Mouse (Mus musculus) adrenal gland, adult (tissue): ENCODE measurements at regions not wholly inside any gene's neighbourhood (a gene's known extent, or its start where the extent isn't known, plus 50 kb on each side); places are given as distances from the start of the nearest gene placed in this dataset.
"Not testable (repeated sequence)": the region's sequence is repeated elsewhere in the genome, so short reads cannot be mapped to it uniquely, and the experiment has no call there.

ENCODE experiments used
- DNase-seq, 2 experiments: peaks; one replicate each; pipeline ENCODE4 v3.0.0; 2022 to 2023; ENCODE audit warnings: low spot score in 1 of 2; ENCODE audit not compliant: inconsistent age in 2 of 2

DNA sequence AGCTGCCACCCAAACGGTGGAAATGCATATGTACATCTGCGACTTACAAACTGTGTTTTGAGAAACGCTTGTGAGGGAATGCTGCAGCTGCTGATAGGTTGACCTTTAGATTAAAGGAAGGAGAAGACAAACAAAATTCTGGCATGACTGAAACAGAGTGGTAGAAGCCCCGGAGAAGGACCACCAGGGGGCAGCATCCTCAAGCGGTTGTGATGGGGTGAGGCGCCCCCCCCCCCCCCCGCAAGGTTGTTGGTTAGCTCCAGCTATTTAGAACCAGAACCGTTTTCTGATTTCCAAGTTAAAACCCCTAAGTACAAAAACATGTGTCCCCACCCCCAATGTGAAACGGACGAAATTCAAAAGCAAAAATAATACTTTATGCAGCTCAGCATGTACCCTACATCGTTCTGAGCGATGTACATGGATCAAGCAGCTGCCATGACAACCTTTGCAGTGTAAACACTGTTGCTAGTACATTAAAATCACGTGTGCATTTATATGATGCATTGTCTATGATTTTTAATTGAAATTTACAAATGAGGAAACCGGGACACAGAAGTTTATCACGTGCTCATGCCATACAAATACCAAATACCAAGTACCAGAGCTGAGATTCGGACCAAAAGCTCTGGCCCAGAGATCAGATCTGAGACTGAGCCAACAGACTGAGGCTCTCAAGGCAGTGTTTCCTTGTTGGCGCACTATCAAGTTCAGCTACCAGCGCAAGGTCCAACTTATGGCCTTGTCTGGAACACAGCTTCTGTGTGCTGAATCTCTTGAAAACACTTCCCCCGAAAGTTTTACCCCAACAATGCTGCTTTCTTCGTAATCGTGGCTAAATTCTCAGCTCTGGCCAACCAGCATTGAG is 100.0 kb upstream of the Ifngr1 start:
- DNase-seq, result peak; percentile 43 to 81

DNA sequence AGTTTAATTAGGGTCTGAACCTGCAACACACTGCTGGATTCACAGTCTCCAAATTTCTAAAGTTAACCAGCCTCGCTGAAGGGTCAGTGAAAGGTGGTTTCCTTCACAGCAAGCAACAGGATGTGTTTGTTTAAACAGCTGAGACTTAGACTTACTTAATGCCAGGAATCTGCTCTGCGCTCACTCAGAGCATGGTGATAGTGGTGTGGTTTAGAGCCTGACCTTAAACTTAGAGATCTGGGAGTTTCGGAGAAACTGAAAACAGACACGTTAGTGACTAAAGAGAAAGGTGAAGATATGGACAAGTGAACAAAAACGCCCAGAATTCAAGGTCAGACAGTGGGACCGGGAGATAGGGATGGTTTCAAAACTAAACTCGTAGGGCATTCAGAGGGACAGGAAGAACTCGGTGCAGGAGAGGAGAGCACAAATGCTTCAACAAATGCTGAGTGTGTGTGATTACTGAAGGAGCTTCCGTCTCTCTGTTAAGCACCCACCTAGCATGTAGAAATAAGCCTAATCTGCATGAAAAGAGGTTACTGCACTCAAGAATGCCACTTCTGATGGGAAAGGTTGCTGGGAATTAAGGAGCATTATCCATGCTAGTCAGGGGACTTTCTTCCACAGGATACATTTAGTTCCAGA is 97.2 kb upstream of the Ifngr1 start:
- DNase-seq, result peak in 1 of 2 experiments; percentile 29

DNA sequence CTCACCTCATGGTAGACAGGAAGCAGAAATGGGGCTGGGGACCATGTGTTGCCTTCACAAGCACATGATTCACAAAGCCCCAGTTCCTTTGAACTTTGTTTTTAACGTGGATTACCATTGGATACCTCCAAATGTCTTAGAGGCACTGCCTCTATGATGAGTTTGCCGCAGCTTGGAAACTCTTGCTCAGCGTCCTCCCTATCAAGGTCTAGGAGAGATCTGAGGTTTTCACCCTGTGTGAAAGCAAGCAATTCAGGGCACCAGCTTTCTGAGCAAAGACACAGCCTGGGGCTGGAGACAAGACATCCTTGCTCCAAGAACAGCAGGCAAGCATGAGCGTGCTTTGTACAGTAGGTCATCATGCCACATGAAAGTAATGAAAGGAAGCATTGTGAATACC is 93.6 kb upstream of the Ifngr1 start:
- DNase-seq, result no peak

DNA sequence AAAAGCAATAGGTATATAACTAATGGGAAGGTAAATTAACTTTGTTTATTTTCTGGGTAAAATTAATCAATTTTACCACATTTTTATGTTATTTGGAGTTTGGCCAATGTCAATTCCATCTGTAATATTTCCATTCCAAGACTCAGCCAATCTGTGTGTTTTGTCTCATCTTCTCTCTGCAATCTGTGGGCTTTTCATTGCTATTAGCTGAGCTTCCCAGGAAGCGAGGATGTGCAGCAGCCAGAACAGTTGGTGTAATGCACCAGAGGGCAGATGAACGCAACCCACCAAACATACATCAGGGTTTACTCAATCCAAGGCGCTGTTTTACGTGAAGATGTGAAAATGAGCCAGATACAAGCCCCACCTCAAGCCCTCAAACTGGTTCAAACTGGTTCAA is 88.9 kb upstream of the Ifngr1 start:
- DNase-seq, result no peak

DNA sequence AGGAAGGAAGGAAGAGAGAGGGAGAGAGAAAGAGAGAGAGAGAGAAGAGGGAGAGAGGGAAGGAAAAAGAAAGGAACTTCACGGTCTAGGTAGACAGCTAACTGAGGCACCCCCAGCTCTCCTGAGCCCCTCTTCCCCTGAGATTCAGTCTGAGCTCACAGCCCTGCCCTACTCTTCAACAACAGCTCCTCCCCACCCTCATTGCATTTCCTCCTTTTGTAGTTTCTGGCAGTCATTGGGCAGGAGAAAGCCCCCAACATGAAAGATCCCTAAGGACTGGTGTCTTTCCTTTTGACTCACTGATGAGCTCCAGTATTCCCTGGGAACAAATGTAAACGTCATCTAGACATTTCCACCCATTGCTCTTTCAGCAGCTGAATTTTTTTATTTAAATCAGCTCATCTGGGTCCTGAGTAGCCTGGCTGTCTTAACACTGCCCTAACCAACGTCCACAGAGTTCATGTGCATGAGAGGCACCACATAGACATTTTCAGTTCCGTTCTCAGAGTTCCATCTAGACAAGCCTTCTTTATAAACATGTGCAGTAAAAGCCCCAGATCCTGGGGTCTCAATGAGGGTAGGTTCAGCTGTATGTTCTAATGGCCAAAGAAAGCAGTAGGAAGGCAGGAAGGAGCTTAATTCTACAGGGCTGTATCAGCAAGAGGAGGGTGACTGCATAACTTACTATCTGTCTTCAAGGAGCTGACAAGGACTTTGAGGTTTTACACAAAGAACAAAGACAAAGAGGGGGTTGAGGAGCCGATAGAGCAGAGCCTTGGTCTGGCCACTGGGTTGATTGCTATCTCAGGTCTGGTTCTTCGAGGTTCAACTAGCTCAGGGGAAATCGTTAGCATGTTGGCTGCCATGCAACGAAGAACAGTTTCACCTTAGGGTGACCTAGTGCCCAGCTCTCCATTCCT is 87.6 kb upstream of the Ifngr1 start:
- DNase-seq, result no peak

DNA sequence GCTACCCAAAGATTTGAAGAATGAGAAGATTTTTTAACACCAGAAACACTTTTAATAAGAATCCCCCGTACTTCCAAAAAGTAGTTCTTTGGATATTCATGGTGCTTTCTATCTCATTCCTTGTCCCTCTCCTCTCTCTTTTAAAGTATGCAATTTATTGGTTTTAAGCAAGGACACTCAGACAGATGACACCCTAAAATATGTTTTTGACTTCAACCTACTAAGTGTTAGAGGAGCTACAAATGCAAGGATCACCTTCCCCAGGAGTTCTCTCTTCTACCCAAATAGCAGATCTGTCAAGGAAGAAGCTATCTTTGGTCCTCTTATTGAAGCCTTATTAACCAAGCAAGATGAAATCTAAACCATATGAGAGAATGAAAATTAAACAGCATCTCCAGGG is 86.6 kb upstream of the Ifngr1 start:
- DNase-seq, result no peak

DNA sequence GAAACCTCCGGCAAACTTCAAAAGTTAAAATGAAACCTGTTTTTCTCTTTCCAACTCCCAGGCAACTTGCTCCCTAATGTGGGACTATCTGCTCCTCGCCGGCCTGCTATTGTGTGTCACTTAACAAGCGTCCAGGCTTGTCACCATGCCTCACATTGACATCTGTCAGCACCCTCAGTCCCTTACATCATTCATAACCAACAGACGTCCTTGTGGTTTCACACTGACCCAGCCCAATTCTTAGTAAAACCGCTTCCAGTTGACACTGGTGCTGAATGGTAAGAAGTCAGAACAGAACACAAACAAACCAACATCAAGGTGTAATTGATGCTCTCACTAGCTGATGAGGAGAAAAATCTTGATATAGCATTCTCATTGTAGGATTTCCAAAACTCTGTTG is 85.8 kb upstream of the Ifngr1 start:
- no peak for DNase-seq

DNA sequence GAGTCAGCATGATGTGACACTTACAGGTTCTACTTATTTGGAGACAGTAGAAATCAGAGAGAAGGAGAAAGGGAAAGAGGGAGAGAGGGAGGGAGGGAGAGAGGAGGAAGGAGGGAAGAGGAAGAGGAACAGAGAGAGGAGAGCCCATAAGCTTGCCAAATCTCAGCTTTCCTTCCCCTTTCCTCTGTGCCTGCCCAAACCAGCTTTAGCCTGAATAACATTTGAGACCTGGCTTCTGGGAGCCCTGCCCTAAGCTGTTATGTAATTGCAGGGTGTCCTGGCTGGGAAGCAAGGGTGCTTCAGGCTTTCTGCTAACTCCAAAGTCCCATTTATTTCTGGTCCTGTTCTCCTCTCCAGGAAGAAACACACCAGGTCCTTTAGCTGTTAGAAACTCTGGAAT is 85.3 kb upstream of the Ifngr1 start:
- no peak for DNase-seq

DNA sequence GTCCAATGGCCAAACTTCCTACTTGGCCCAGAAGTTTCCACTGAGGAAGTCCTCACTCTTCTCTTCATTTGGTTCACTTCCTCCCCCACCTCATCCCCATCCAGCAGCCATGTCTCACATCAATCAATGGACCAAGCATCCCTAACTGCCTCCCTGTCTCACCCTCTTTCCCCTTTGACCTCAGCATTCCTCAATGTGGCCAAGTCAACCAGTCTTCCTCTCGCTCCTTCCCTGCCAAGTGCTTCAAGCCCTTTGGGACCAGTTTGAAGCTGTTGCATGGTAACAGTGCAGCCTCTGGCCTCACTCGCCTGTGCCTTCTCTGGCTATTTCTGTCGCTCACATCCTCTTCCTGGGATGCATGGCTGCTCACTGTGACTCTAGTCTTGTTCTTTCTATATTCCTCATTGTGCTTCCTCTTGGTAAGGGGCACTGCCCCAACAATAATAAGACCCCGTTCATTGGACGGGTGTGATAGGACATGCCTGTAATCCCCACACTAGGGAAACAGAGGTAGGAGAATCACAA is 83.5 kb upstream of the Ifngr1 start:
- no peak for DNase-seq

DNA sequence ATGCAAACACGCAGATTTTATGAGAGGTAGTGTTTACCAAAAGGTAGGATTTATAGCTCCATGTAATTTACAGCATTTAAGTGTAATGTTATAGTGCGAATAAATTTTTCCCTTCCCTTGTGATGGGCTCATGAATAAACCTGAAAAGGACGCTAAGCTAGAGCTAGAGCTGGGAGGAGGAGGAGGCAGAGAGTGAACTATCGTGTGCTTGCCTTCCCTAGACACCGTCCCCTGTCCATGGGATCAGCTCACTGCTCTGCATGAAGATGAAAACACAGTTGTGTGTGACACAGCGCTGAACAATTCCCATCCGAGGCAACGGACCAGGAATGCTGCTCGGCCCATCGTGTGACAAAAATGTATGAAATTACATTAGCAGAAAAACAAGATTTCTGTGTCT is 81.7 kb upstream of the Ifngr1 start:
- no peak for DNase-seq

DNA sequence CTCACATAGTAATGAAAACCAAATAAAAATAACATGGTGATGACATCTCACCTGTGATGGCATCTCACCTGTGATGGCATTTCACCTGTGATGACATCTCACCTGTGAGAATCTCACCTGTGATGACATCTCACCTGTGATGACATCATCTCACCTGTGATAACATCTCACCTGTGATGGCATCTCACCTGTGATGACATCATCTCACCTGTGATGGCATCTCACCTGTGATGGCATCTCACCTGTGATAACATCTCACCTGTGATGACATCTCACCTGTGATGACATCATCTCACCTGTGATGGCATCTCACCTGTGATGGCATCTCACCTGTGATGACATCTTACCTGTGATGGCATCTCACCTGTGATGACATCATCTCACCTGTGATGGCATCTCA is 77.4 kb upstream of the Ifngr1 start:
- DNase-seq, result not testable (repeated sequence)

DNA sequence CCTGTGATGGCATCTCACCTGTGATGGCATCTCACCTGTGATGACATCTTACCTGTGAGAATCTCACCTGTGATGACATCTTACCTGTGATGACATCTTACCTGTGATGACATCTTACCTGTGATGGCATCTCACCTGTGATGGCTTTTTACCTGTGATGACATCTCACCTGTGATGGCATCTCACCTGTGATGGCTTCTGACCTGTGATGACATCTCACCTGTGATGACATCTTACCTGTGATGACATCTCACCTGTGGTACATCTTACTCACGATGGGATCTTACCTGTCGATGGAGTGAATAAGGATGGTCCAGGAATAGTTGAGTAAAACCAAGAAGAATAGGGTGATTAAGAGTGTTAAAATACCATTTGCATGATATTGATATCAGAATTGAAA is 76.9 kb upstream of the Ifngr1 start:
- no peak for DNase-seq

DNA sequence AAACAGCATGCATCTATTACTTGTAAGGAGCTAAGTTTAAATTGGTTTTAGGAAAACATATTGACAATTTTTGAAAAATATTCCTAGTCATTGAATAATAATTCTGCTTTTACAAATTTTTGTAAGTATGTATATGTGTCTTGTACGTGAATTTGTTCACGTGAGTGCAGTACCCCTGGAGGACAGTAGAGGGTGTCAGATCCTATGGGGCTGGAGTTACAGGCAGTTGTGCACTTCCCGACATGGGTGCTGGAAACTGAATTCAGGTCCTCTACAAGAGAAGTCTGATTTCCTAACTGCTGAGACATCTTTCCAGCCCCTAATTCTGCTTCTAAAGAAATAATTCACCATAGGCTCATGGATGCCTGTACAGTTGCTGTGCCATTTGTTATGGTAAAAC is 75.7 kb upstream of the Ifngr1 start:
- DNase-seq, result no peak

DNA sequence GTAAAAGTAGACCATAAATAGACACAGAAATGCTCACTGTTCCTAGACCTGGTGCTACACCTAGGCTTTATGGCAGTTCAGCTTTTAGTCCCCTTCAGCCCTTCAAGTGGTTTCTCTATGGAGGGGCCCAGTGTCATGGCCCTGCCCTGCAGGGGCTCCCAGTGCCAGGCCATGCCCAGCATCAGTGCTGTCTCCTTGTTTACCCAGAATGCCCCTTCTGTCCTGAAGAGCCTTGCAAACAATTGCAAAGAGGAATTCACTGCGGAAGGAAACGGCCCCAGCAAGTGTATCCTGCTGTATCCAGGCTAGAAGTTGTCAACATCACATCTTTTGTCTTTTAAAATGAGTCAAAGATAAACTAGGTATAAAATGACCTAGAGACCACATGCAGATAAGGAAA is 74.7 kb upstream of the Ifngr1 start:
- no peak for DNase-seq

DNA sequence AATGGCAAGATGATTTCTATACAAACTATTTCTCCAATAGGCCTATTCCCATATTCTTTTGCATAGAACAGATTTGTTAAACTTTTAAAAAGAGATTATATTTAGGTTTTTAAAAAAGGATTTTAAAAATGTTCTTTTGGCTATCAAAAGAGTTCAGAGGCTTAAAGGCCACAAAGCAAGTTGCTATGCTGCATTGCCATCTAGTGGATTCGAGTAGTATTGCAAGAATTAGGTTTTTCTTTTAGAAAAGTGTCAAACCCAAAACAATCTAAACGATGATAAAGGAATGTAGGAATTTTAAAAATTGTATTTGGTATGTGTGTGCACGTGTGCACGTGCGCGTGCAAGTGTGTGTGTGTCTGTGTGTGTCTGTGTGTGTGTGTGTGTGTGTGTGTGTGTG is 73.0 kb upstream of the Ifngr1 start:
- peak in 1 of 2 experiments; percentile 59 for DNase-seq

DNA sequence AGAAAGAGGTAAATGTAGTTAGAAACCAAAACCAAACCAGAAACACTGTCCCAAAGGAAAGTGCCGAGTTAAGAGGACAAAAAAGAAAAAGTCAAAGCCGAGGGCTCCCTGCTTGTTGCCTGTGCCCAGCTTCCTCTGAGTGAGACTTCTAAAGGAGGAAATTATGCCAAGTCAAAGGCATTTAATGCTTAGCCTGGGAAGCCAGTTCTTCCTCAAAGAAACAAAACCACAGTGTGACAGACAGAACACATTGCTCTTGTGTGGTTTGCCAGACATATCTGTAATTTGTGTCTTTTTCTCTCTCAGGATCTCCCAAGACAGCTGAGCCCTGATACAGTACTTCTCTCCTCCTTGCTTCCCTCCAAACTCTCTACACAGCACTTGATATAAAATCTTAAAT is 69.6 kb upstream of the Ifngr1 start:
- no peak for DNase-seq

DNA sequence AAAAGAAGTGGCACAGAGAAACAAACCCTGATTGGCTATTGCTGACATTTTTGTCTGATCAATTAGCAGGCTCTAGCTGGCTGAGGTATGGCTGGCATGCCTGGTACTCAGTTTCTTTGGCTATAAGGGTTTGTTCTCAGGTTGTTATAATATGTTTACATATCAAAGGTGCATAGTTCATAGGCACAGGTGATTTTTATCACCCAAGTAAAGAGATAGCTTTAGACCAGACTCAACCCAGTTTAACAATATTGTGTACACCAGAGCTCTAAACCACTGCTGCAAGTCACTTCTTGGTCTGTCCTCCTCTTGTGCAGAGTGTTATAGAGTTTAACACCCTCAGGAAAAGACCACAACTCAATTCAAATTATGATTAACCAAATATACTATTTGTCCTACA is 65.8 kb upstream of the Ifngr1 start:
- DNase-seq, result no peak

DNA sequence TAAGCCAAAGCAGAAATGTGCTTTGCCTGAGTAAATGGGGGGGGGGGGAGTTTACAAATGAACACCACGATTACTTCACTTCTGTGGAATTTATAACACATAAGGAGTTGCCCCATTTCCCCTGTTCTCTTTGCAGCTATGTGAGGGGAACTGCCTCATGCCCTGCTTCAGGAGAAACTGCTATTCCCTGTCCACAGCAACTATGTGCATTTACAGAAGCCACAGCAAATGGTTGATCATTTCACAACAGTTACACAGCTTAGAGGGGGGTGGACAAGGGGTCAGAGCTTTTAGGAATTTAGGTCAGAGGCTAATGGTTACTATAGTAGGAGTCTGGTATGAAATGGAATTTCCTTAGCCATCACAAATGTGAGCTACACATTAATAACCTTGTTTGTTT is 65.4 kb upstream of the Ifngr1 start:
- no peak for DNase-seq

DNA sequence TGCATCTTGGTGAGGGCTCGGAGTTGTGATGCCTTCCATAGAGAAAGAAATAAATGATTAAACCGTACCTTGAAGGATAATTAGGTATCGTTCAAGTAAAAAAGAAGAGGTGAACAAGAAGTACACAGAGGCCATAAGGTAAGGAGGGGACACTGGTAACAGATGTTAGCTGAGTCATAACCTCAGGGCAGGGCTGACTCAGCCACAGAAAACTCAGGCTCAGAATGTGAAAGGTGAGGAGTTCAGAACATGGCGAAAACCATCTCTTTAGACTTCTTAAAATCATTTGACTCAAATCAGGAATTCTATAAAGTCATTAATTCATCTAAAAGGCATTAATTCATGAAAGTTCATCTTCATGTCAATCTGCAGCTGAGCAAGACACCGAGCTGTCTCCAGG is 62.1 kb upstream of the Ifngr1 start:
- no peak for DNase-seq

DNA sequence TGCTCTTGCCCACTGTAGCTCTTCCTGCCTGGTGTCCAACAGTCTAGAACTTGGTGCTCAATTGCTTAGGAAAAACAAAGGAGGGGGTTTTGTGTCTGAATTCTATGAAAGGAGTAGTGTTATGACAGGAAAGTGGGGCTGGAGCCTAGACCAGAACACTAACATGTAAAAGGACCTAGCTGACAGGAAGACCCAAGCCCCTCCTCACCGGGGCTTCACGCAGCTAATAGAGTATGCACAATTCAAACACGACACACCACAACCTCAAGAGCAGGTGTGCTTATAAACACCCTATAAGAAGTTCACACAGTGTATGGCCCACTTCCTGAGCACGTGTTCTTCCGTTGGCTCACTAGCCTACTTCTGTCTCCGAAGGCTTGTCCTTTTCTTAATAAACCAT is 61.7 kb upstream of the Ifngr1 start:
- no peak for DNase-seq

DNA sequence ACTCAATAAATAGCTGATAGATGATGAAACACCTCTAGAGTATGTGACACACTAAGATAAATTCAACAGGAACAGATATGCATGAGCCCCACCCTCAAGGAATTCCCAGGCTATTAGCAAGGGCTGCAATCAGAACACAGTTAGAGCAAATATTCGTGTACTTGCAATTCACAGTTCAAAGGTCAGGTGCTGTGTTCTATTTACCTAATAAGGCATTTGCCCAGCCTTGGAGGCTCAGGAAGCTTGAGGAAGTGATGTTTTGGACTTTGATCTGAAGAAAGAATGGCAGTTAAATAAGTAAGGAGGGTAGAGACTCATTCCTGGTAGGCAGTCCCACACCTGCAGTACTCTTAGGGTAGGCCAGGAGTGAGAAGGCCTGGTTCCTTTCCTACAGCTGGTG is 60.3 kb upstream of the Ifngr1 start:
- no peak for DNase-seq
